Mouse (Mus musculus) left cerebral cortex, adult 11 months (tissue): ENCODE measurements around the gene Adam12.
A peak's percentile ranks its signal among the peaks of the same experiment; 100 is the strongest.

Experiments
- DNase-seq: peaks from one replicate; pipeline ENCODE4 v3.0.0; 2022; ENCODE audit warnings: low spot score

Adam12 gene

GRCm38 (mm10) chr7:134231378-134232346, at the start of gene Adam12:
Adam12 (minus strand) TSS chr7:134232146.
- DNase-seq = no peak

DNA sequence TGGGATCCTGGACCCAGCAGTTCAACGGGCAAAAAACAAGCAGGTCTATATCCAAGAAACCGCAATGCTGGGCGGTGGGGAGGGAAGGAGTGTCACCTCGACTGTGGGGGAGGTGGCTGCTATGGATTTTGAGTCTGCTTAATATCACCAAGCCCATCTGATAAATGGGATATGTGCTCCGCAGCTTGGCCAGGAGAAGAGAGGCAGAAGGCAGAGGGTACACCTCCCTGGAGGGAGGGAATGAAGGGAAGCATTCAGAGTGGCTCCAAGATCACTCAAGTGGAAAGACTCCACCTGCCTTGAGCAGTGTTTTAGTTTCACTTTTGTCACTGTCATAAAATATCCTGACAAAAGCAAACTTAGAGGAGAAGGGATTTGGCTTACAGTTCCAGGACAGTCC, 41.0 kb upstream of the Adam12 start:
- no peak for DNase-seq

- no peak for DNase-seq
Measured at GRCm38 (mm10) chr7:134272421-134272820, 40.5 kb upstream of the Adam12 start.

GRCm38 (mm10) chr7:134265783-134266182, 33.8 kb upstream of the Adam12 start:
- DNase-seq = no peak

GRCm38 (mm10) chr7:134263146-134263906, 31.4 kb upstream of the Adam12 start:
- peak; percentile 42 for DNase-seq

DNA sequence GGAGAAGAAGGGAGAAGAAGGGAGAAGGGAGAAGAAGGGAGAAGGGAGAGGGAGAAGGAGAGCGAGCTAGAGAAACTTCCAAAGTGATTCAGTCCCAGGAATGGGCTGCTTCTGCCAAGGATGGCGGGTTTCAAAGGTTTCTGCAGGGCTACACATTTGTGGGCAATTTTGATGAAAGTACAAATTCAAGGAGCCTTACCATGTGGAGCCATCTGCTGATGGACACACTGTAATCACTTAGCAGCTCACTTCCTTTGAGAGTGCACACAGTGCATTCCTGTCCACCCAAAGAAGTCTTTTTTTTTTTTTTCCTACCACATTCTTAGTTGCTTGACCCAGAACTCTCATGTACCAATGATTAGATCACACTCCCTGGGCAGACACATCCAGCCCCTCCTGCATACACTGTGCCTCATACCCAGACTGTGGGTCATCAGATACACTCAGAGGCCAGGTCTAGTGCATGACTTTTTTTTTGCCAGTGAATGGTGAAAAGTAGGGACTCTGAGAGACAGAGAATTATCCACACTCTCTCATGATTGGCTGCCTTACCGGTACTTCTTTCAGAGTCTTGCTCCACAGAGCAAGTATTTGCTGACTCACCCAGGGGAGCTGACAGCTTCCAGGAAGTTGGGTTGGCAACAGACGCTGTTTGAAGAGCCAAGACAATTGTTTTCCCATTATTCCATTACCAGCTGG, 29.2 kb upstream of the Adam12 start:
- no peak for DNase-seq

- DNase-seq = no peak
Measured at GRCm38 (mm10) chr7:134250273-134250870, 18.4 kb upstream of the Adam12 start.

DNA sequence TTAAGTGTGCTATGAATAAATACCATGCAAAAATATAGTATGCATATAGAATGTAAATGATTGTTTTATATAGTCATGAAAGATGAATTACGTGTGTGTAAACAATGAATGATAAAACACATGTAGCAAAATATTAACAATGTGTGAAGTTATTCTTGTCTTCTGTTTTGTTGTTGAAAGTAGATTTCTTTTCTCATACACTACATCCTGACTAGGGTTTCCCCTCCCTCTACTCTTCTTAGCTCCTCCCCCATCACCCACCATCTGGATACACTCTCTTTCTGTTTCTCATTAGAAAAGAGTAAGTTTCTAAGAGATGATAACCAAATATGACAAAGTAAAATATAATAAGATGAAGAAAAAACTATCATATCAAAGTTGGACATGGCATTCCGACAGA, 16.1 kb upstream of the Adam12 start:
- DNase-seq = no peak

DNA sequence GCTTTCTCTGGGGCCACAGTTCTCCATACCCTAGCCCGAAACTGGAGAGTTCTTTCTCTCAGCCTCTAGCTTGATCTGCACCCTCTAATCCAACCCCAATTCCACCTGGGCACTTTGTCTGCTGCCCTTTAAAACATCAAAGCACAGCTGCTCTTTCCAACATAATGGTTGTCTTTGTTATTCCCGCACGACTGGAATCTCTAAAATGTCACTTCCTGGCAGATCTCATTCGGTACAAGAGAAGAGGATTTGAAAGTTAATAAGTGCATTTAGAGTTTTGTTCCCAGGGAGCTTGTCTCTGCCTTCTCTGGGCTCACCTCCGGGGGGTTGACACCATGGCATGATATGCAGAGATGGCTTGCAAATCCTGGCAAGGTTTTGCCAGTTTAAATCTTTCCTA, 14.7 kb upstream of the Adam12 start:
- DNase-seq = no peak

GRCm38 (mm10) chr7:134242773-134243172, 10.8 kb upstream of the Adam12 start:
- DNase-seq = no peak

DNA sequence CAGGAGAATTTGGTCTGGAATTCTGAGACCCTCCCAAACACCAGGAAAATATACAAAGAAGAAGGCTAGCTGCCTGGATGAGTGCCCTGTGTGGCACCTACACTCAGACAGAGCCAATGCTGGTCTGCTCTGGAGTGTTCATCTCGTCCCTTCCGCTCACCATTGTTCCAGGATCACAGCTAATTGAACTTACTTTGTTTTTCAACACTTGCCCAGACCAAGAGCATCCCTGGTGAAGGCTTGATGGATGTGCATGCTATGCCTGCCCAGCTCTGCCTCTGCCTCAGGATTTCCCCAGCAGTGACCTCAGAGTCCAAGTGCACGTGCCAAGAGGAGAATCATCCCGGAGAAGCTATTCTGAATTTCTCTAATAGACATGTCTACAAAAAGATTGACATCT, 9.3 kb upstream of the Adam12 start:
- no peak for DNase-seq

DNA sequence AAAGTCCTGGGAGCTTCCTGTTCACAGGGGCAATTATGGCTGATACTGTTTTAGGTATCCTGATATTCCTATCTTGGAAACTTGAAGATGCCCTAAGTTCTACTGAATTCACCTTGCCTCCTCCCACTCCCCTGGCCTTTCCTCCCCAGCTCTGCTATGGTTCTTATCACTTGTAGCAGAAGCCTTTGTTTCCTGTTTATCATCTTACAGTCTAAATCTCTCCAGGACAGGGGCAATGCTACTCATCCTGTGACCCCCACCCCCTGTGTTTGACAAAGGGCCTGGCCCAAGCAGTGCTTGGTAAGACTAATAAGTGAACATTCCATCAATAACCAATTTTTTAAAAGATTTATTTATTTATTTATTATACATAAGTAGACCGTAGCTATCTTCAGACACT, 8.6 kb upstream of the Adam12 start:
- DNase-seq = no peak

- no peak for DNase-seq
Measured at GRCm38 (mm10) chr7:134238863-134239262, 6.9 kb upstream of the Adam12 start.

- DNase-seq = no peak
Measured at GRCm38 (mm10) chr7:134237356-134237755, 5.4 kb upstream of the Adam12 start.

DNA sequence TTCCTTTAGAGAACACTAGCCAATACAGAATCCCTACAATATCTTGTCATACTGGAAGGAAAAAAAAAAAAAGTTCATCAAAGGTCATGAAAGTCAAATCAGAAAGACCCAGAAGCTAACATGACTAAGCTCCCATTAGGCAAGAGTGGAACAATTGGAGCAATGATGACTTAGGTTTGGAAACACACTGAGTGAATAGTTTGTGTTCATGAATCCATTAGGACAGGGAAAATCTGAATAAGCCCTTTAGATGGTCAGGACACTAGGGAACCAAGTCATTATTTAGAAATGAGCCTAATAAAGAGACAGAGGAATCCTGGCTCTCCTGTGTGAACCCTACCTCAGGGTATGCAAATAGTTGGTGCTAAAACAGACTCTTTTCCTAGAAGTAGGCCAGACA, 4.8 kb upstream of the Adam12 start:
- no peak for DNase-seq

- DNase-seq = no peak
Measured at GRCm38 (mm10) chr7:134235552-134235951, 3.6 kb upstream of the Adam12 start.

DNA sequence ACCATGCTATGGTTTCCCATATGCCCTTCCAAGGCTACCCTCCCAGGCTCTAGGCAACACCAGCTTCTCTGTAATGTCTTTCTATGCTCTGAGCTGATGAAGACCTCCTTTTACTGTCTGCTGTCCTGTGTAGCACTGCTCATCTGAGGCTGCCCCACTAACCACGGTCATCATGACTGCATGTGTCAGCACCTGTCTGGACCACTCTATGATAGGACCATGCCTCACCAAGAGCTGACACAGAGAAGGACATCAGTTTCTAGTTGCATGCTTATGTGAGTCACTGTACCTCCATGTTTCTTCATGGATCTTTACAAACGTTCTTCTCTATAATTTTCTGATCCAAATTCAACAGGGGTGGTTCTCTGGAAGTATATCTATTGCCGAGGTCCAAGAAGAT, 1.2 kb downstream of the Adam12 start:
- no peak for DNase-seq

DNA sequence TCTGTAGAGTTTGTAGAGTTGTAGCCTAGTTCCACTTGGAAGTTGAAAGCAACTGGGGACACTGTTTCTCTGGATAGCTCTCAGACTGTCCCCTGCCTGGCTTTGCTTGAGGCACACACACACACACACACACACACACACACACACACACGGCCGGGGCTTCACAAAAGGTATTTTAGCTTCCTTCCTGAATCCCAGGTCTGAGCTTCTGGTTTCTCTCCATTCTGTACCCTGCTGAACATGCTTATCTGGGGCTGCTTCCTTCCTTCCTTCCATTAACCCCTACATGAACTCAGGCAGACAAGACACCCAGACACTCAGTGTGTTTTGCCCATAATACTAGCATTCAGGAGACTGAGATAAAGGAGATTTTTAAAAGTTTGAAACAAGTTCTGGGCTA, 2.0 kb downstream of the Adam12 start:
- no peak for DNase-seq

DNA sequence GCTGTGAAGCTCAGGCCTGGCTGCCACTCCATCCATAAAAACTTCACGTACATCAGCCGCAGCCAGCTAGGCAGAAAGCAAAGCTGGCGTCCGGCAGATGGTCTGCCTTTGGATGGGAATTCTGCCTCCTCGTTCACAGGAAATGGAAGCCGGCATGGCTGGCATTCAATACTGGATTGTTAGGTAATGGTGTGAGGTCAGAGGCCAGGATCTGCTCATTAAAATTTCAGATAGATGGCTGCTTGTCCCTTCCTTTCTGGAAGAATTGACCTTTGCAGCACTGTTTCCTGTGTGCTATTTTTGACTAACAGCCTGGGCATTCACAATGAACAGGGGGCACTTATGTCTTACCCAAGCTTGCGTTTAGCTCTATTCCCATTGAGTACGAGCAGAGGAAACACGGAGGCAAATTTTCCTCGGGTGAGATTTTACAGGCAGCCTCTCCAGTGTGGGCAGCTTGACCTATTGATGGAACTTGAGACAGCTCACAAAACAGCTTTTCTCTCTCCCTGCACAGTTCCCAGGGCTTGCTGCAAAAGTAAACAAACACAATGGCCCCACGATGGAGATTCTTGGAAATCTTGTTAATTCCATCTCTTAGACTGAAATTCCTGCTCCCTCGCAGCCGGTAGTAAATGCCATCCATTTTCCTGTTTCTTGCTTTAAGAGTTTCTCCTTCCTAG, 4.0 kb downstream of the Adam12 start:
- DNase-seq = no peak

GRCm38 (mm10) chr7:134227101-134227500, 4.8 kb downstream of the Adam12 start:
- DNase-seq = no peak

GRCm38 (mm10) chr7:134226231-134226630, 5.7 kb downstream of the Adam12 start:
- no peak for DNase-seq
